Mouse (Mus musculus) embryo, embryonic 10.5 days (tissue): ENCODE data around the gene Cd3e.
"Not testable (repeated sequence)": the region's sequence is repeated elsewhere in the genome, so short reads cannot be mapped to it uniquely, and the experiment has no call there.

Experiments used
- DNase-seq: peaks from one replicate; pipeline ENCODE4 v3.0.0-alpha.2; 2015; ENCODE audit warnings: low spot score

Cd3e gene

DNA sequence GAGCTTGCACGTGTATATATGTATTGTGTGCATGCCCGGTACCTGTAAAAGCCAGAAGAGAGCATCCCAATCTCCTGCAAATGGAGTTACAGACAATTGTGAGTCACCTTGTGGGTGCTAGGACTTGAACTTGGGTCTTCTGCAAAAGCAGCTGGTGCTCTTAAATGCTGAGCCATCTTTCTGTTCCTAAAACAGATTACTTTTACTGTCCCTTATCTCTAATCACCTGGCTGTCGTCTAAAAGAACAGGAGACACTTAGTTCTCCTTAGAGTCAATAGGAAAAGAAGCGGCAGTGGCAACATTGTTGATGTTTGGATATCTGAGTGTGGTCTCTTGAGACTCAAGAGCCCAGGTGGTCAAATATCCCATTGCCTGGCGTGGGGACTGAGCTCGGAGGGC is 31.6 kb downstream of the Cd3e start:
- DNase-seq: no peak

DNA sequence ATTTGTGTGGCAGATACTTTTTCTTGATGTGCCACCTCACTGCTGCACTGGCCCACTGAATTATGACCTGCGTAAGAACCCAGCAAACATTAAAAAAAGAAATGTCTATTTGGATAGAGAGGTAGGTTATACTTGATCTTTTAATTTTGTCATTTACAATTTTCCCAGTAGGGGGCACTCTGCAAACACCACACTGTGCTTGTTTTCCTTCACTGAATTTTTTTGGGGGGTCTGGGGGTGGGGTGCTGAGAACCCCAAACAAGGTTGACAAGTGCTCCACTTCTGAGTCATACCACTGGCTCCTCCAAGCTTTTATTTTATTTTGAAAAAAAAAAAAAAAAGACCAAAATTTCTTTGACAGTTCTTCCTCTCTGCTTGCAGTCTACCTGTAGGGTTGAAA is 40.0 kb downstream of the Cd3e start:
- DNase-seq: peak; percentile 6

- not testable (repeated sequence) for DNase-seq
These were observed 41.7 kb downstream of the Cd3e start for GRCm38 (mm10) chr9:44967763-44968162.

- peak; percentile 90 for DNase-seq
These were observed 42.6 kb downstream of the Cd3e start for GRCm38 (mm10) chr9:44966815-44967242.

GRCm38 (mm10) chr9:44965833-44966466 is 43.5 kb downstream of the Cd3e start:
- no peak for DNase-seq

GRCm38 (mm10) chr9:44965126-44965832 is 44.1 kb downstream of the Cd3e start, which contains the start of gene Ube4a:
Ube4a (minus strand) TSS chr9:44965600.
- peak; percentile 100 for DNase-seq

DNA sequence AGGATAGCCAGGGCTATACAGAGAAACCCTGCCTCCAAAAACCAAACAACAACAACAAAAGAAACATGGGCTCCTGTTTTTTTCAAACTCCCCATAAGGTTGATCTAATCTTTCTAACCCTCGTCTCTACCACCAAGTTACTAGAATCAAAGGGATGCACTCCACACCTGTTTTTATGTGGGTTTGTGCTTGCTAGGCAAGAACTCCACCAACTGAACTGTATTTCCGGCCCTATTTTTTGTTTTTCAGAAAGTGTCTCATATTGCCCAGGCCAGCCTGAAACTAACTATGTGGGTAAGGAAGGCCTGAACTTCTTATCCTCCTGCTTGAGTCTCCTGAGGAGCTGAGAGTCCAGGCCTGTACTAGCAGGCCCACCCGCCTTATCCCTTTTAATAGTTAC is 55.0 kb downstream of the Cd3e start:
- DNase-seq: no peak
